Mouse (Mus musculus) forebrain, embryonic 14.5 days (tissue): ENCODE data around the gene T. TPM values are rescaled to one million over a fixed set of nuclear protein-coding genes. Genes with fewer than 3 reads are reported as not detected.

Source experiments
- ATAC-seq: fragments of 200-750 bp; cut with Nextera tagmentation; 2 replicates; pipeline ENCODE4 v1.8.0; 2017; ENCODE audit warnings: mild to moderate bottlenecking, moderate library complexity
- DNase-seq: peaks from one replicate; pipeline ENCODE4 v3.0.0-alpha.2; 2015; ENCODE audit warnings: low spot score
- H3K27ac ChIP-seq: fragments of 300-500 bp; sonication (generic); 2 replicates; pipeline ENCODE4 v1.5.1; 2014; ENCODE audit warnings: low read depth, mild to moderate bottlenecking, control low read depth, low read length, moderate library complexity
- H3K27me3 ChIP-seq: fragments of 300-500 bp; sonication (generic); replicated peaks from 2 replicates; pipeline ENCODE4 v1.6.1; 2014; ENCODE audit warnings: low read length, control low read depth, mixed read lengths; ENCODE audit not compliant: control insufficient read depth, insufficient read depth
- H3K36me3 ChIP-seq: fragments of 300-500 bp; sonication (generic); 2 replicates; pipeline ENCODE4 v1.6.1; 2014; ENCODE audit warnings: low read length, control low read depth; ENCODE audit not compliant: control insufficient read depth, insufficient read depth
- H3K4me1 ChIP-seq: fragments of 300-500 bp; sonication (generic); 2 replicates; pipeline ENCODE4 v1.6.1; 2014; ENCODE audit warnings: antibody characterized with exemption, low read length, control low read depth; ENCODE audit not compliant: control insufficient read depth, insufficient read depth
- H3K4me2 ChIP-seq: fragments of 300-500 bp; sonication (generic); 2 replicates; pipeline ENCODE4 v1.6.1; 2014; ENCODE audit warnings: mild to moderate bottlenecking, control low read depth, low read length
- H3K4me3 ChIP-seq: fragments of 300-500 bp; sonication (generic); 2 replicates; pipeline ENCODE4 v1.5.1; 2014; ENCODE audit warnings: low read depth, low read length, control low read depth
- H3K9ac ChIP-seq: fragments of 300-500 bp; sonication (generic); 2 replicates; pipeline ENCODE4 v1.6.1; 2014; ENCODE audit warnings: mild to moderate bottlenecking, low read length, control low read depth, moderate library complexity
- H3K9me3 ChIP-seq: fragments of 300-500 bp; sonication (generic); replicated peaks from 2 replicates; pipeline ENCODE4 v1.6.1; 2016; ENCODE audit warnings: low read length, control low read depth, mixed read lengths; ENCODE audit not compliant: control insufficient read depth
- WGBS: fragments of 180-500 bp; shearing (Covaris S2); extraction: QIAGEN DNeasy Blood & Tissue Kit; methylation state at CpG from one replicate; pipeline ENCODE4 v1.1.7; 2014; 5-methylcytosine and 5-hydroxymethylcytosine counted together
- polyA plus RNA-seq: library from polyadenylated mRNA; unstranded; fragments of >200 nt; fragmentation: Nextera tagmentation; extraction: Ambion mirVana; gene quantifications from 2 replicates; pipeline ENCODE4 v1.2.1, GENCODE M21; 2014

T gene
- polyA plus RNA-seq, 1 experiment from 2014 or later, result 0.83 TPM

GRCm38 (mm10) chr17:8421517-8421916, 12.7 kb upstream of the T start:
- no peak overlapping the region for H3K27ac ChIP-seq
- H3K4me3 ChIP-seq, result no peak overlapping the region
- H3K9ac ChIP-seq, result no peak overlapping the region
- no peak overlapping the region for H3K4me2 ChIP-seq
- H3K36me3 ChIP-seq, result no peaks in the 10 kb centered on the region
- no peaks in the 10 kb centered on the region for H3K9me3 ChIP-seq
- ATAC-seq, result no peak
- H3K4me1 ChIP-seq, result no peaks in the 10 kb centered on the region
- H3K27me3 ChIP-seq, result no peaks in the 10 kb centered on the region
- DNase-seq, result no peak
- WGBS, result 46% methylated on average over 5 of the region's 5 CpGs

GRCm38 (mm10) chr17:8423283-8423682, 10.9 kb upstream of the T start:
- H3K36me3 ChIP-seq, result no peaks in the 10 kb centered on the region
- no peak overlapping the region for H3K27ac ChIP-seq
- H3K9ac ChIP-seq, result no peak overlapping the region
- DNase-seq (peak; percentile 34), ATAC-seq (no peak)
- H3K4me2 ChIP-seq, result no peak overlapping the region
- WGBS, result 35% methylated on average over 2 of the region's 2 CpGs
- no peaks in the 10 kb centered on the region for H3K4me1 ChIP-seq
- H3K4me3 ChIP-seq, result no peak overlapping the region
- no peaks in the 10 kb centered on the region for H3K9me3 ChIP-seq
- peaks cover 6% of the 10 kb centered on the region for H3K27me3 ChIP-seq

GRCm38 (mm10) chr17:8429436-8429835, 4.8 kb upstream of the T start:
- no peak for ATAC-seq
- H3K27ac ChIP-seq, result no peak overlapping the region
- peaks cover 63% of the 10 kb centered on the region for H3K27me3 ChIP-seq
- no peaks in the 10 kb centered on the region for H3K36me3 ChIP-seq
- no peak overlapping the region for H3K4me3 ChIP-seq
- no peak overlapping the region for H3K9ac ChIP-seq
- no peaks in the 10 kb centered on the region for H3K9me3 ChIP-seq
- WGBS, result under 1% methylated on average over 16 of the region's 16 CpGs
- DNase-seq, result no peak
- no peaks in the 10 kb centered on the region for H3K4me1 ChIP-seq
- H3K4me2 ChIP-seq, result no peak overlapping the region

- H3K4me2 ChIP-seq, result no peak overlapping the region
- DNase-seq (no peak), ATAC-seq (no peak)
- H3K9me3 ChIP-seq, result no peaks in the 10 kb centered on the region
- H3K27ac ChIP-seq, result no peak overlapping the region
- 2% methylated on average over 5 of the region's 5 CpGs for WGBS
- no peaks in the 10 kb centered on the region for H3K36me3 ChIP-seq
- H3K4me1 ChIP-seq, result no peaks in the 10 kb centered on the region
- no peak overlapping the region for H3K9ac ChIP-seq
- peaks cover 68% of the 10 kb centered on the region for H3K27me3 ChIP-seq
- no peak overlapping the region for H3K4me3 ChIP-seq
These were observed 4.3 kb upstream of the T start for GRCm38 (mm10) chr17:8429896-8430295.

- DNase-seq, result no peak
- H3K9me3 ChIP-seq, result no peaks in the 10 kb centered on the region
- no peak overlapping the region for H3K27ac ChIP-seq
- no peak overlapping the region for H3K9ac ChIP-seq
- H3K4me2 ChIP-seq, result no peak overlapping the region
- no peaks in the 10 kb centered on the region for H3K4me1 ChIP-seq
- H3K36me3 ChIP-seq, result no peaks in the 10 kb centered on the region
- H3K4me3 ChIP-seq, result no peak overlapping the region
- H3K27me3 ChIP-seq, result peaks cover 92% of the 10 kb centered on the region
- no peak for ATAC-seq
- WGBS, result 3% methylated on average over 17 of the region's 17 CpGs
These were observed 1.9 kb upstream of the T start for GRCm38 (mm10) chr17:8432179-8432800.

GRCm38 (mm10) chr17:8433121-8433977, 874 bp upstream of the T start:
- no peaks in the 10 kb centered on the region for H3K9me3 ChIP-seq
- no peak overlapping the region for H3K4me3 ChIP-seq
- H3K4me1 ChIP-seq, result no peaks in the 10 kb centered on the region
- under 1% methylated on average over 52 of the region's 52 CpGs for WGBS
- H3K9ac ChIP-seq, result no peak overlapping the region
- no peaks in the 10 kb centered on the region for H3K36me3 ChIP-seq
- no peak overlapping the region for H3K27ac ChIP-seq
- no peak for DNase-seq
- no peak for ATAC-seq
- H3K4me2 ChIP-seq, result peak overlapping the region; percentile 21
- H3K27me3 ChIP-seq, result peaks cover 95% of the 10 kb centered on the region

GRCm38 (mm10) chr17:8436184-8436583, 2.0 kb downstream of the T start:
- Histone ChIP-seq H3K9me3 (no peaks in the 10 kb centered on the region), H3K4me3 (no peak overlapping the region), H3K4me1 (no peaks in the 10 kb centered on the region), H3K27ac (no peak overlapping the region), H3K4me2 (no peak overlapping the region), H3K27me3 (peaks cover 78% of the 10 kb centered on the region), H3K36me3 (no peaks in the 10 kb centered on the region), H3K9ac (no peak overlapping the region)
- 11% methylated on average over 7 of the region's 7 CpGs for WGBS
- no peak for ATAC-seq
- no peak for DNase-seq

GRCm38 (mm10) chr17:8444062-8444461, 9.8 kb downstream of the T start:
- WGBS, result 71% methylated on average over 3 of the region's 3 CpGs
- no peak for DNase-seq
- Histone ChIP-seq H3K36me3 (no peaks in the 10 kb centered on the region), H3K4me3 (no peak overlapping the region), H3K4me1 (no peaks in the 10 kb centered on the region), H3K27me3 (0 out of 2 replicates have a peak, but pooled peaks cover 2% of the 10 kb centered on the region), H3K9ac (no peak overlapping the region), H3K9me3 (no peaks in the 10 kb centered on the region), H3K4me2 (no peak overlapping the region), H3K27ac (no peak overlapping the region)
- ATAC-seq, result no peak

GRCm38 (mm10) chr17:8447676-8448192, 13.5 kb downstream of the T start:
- Histone ChIP-seq H3K27ac (no peak overlapping the region), H3K4me1 (no peaks in the 10 kb centered on the region), H3K4me3 (no peak overlapping the region), H3K36me3 (no peaks in the 10 kb centered on the region), H3K27me3 (no peaks in the 10 kb centered on the region), H3K4me2 (no peak overlapping the region), H3K9me3 (no peaks in the 10 kb centered on the region), H3K9ac (no peak overlapping the region)
- DNase-seq (no peak), ATAC-seq (no peak)
- WGBS, result 55% methylated on average over 9 of the region's 9 CpGs
